Mouse (Mus musculus): ENCODE data around the gene Canx.

- TF ChIP-seq CTCF (IDR thresholded peaks at IDR 0.05; ENCODE audit: borderline replicate concordance, insufficient read depth, low read depth, low read length): no peak
- TF ChIP-seq POLR2A (IDR thresholded peaks at IDR 0.05; ENCODE audit: borderline replicate concordance, insufficient read depth, low read length): no peak
Measured at GRCm38 (mm10) chr11:50326302-50326966, 961 bp upstream of the Canx start.
